Comparison of ENCODE assay signal across 9 mouse cellular contexts in the genomic region with DNA sequence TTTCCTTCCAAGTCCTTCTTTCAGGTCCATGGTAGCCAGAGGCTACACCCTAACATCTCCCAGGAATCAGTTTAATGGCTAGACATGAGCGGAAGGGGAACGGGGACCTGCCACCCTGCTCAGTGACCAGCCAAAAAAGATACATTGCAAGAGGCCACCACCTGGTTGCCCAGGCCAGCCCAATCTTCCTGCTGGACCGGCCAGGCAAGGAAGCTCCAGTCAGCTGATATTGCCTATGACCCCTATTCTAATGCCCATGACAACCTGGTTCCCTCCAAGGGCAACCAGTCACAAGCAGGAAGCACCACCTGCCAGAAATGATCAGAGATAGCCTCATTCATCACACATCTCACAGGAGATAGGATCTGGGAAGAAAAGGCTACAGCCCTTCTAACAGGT. TPM values are rescaled to one million over a fixed set of nuclear protein-coding genes. Genes with fewer than 3 reads are reported as not detected.
DNase-seq lines count a peak whose midpoint lies in the region; ATAC-seq lines count a peak whose summit lies in the region.
"Had no signal": no experiment of that assay in that cellular context is flagged by ENCODE, and none has a peak within 500 bp of the region (broad histone marks: within the 10 kb centered on the region; RNA-seq: fewer than 3 reads in every experiment).

No protein-coding gene starts in this region.

- WGBS in heart, embryonic 14.5 days = 80% methylated on average over 3 of the region's 3 CpGs
- WGBS in hindbrain, embryonic 13.5 days = 90% methylated on average over 3 of the region's 3 CpGs
- 88% methylated on average over 3 of the region's 3 CpGs for WGBS in midbrain, embryonic 11.5 days

- H3K4me3 ChIP-seq in heart, embryonic 14.5 days (ENCODE audit: control insufficient read depth in 1 of 2, insufficient read depth in 1 of 2, low read depth in 1 of 2, low read length in 2 of 2) = peak overlapping the region; percentile 62 to 76; a peak in 3 of 4 replicates
- peak overlapping the region; percentile 73 for H3K4me3 ChIP-seq in hindbrain, embryonic 13.5 days
- peak overlapping the region; percentile 62 for H3K4me3 ChIP-seq in midbrain, embryonic 11.5 days (ENCODE audit: low read depth, low read length)

- H3K36me3 ChIP-seq in heart, embryonic 14.5 days (ENCODE audit: control insufficient read depth, insufficient read depth, low read length) = no peaks in the 10 kb centered on the region
- no peaks in the 10 kb centered on the region for H3K36me3 ChIP-seq in hindbrain, embryonic 13.5 days
- H3K36me3 ChIP-seq in midbrain, embryonic 11.5 days (ENCODE audit: control insufficient read depth, insufficient read depth, low read length) = no peaks in the 10 kb centered on the region

- H3K27me3 ChIP-seq in heart, embryonic 14.5 days (ENCODE audit: control insufficient read depth, insufficient read depth, low read length) = no peaks in the 10 kb centered on the region
- H3K27me3 ChIP-seq in hindbrain, embryonic 13.5 days = peaks cover 10% of the 10 kb centered on the region; the same call in 1 of the 2 replicates
- H3K27me3 ChIP-seq in midbrain, embryonic 11.5 days (ENCODE audit: control insufficient read depth, insufficient read depth, low read length) = no peaks in the 10 kb centered on the region

- no peaks in the 10 kb centered on the region for H3K9me3 ChIP-seq in heart, embryonic 14.5 days (ENCODE audit: control insufficient read depth, low read length)
- H3K9me3 ChIP-seq in hindbrain, embryonic 13.5 days = no peaks in the 10 kb centered on the region
- H3K9me3 ChIP-seq in midbrain, embryonic 11.5 days (ENCODE audit: control insufficient read depth, low read length) = no peaks in the 10 kb centered on the region

- peaks cover 10 to 11% of the 10 kb centered on the region in 2 experiments; a peak in 3 of 4 replicates for H3K4me1 ChIP-seq in heart, embryonic 14.5 days (ENCODE audit: control insufficient read depth in 2 of 2, insufficient read depth in 2 of 2, low read length in 2 of 2)
- H3K4me1 ChIP-seq in hindbrain, embryonic 13.5 days (replicated peaks) = peaks cover 25% of the 10 kb centered on the region
- H3K4me1 ChIP-seq in midbrain, embryonic 11.5 days (ENCODE audit: control insufficient read depth, insufficient read depth, low read length) = peaks cover 6% of the 10 kb centered on the region

- DNase-seq in heart, postnatal 36 days = no peak
- peak; percentile 37 for DNase-seq in ZHBTc4 (ENCODE audit: low read depth, low spot score)
- no peak for DNase-seq in midbrain, embryonic 11.5 days (ENCODE audit: low spot score, missing footprints)
- DNase-seq in right cerebral cortex, adult 18-20 months = no peak
- DNase-seq in adrenal gland, postnatal 10 days = no peak
- no peak for DNase-seq in left cerebral cortex, adult 9 months (ENCODE audit: low spot score in 2 of 2)

- ATAC-seq in heart, embryonic 14.5 days (ENCODE audit: insufficient number of reproducible peaks, insufficient read depth, low FRiP score, low read depth) = no peak
- ATAC-seq in hindbrain, embryonic 13.5 days (ENCODE audit: low FRiP score) = no peak
- ATAC-seq in midbrain, embryonic 11.5 days (ENCODE audit: low FRiP score) = no peak

- intact Hi-C loops in heart, postnatal 36 days (cut with DNase I) = no loop called here

- peak overlapping the region; percentile 84 for H3K9ac ChIP-seq in heart, embryonic 14.5 days (ENCODE audit: low read length)
- H3K9ac ChIP-seq in hindbrain, embryonic 13.5 days = peak overlapping the region; percentile 83
- H3K9ac ChIP-seq in midbrain, embryonic 11.5 days (ENCODE audit: low read length) = peak overlapping the region; percentile 69; the same call in 1 of the 2 replicates

- no peak overlapping the region for H3K27ac ChIP-seq in heart, embryonic 14.5 days (replicated peaks in 1 of 2; ENCODE audit: control insufficient read depth in 1 of 2, insufficient read depth in 1 of 2, low read depth in 2 of 2, low read length in 2 of 2)
- no peak overlapping the region for H3K27ac ChIP-seq in hindbrain, embryonic 13.5 days
- H3K27ac ChIP-seq in midbrain, embryonic 11.5 days (ENCODE audit: low read depth, low read length) = no peak overlapping the region

- H3K4me2 ChIP-seq in heart, embryonic 14.5 days (ENCODE audit: low read length) = peak overlapping the region; percentile 100
- H3K4me2 ChIP-seq in hindbrain, embryonic 13.5 days = peak overlapping the region; percentile 99
- peak overlapping the region; percentile 99 for H3K4me2 ChIP-seq in midbrain, embryonic 11.5 days

RNA-seq across cellular contexts. Expression of gene Pdxk, which starts 1.0 kb away (rescaled TPM):
- 4.0 and 4.5 TPM in 2 replicates for polyA plus RNA-seq in heart, embryonic 14.5 days (2014; fragmentation: Nextera tagmentation; extraction: Ambion mirVana)
- 10 to 100 TPM; 10.6 to 11.7 TPM for total RNA-seq in heart, postnatal 36 days (2021)
- 19.2 and 20.1 TPM in 2 replicates for polyA plus RNA-seq in hindbrain, embryonic 13.5 days (2015; fragmentation: Nextera tagmentation; extraction: Ambion mirVana)
- polyA plus RNA-seq in midbrain, embryonic 11.5 days (2014; fragmentation: Nextera tagmentation; extraction: Ambion mirVana) = 6.2 and 6.4 TPM in 2 replicates
- total RNA-seq in adrenal gland, postnatal 10 days (2021) = 10 to 100 TPM; 26.7 to 27.5 TPM

RNA-seq across cellular contexts. Expression of gene Cstb, which starts 38.3 kb away (rescaled TPM):
- polyA plus RNA-seq in heart, embryonic 14.5 days (2014; fragmentation: Nextera tagmentation; extraction: Ambion mirVana) = 123 and 124 TPM in 2 replicates
- 10 to 100 TPM; 30.4 to 30.6 TPM for total RNA-seq in heart, postnatal 36 days (2021)
- polyA plus RNA-seq in hindbrain, embryonic 13.5 days (2015; fragmentation: Nextera tagmentation; extraction: Ambion mirVana) = 93.9 and 105 TPM in 2 replicates
- 109 and 115 TPM in 2 replicates for polyA plus RNA-seq in midbrain, embryonic 11.5 days (2014; fragmentation: Nextera tagmentation; extraction: Ambion mirVana)
- total RNA-seq in adrenal gland, postnatal 10 days (2021) = 100 to 1,000 TPM; 130 to 150 TPM

RNA-seq across cellular contexts. Expression of gene Rrp1, which starts 50.9 kb away (rescaled TPM):
- 176 and 191 TPM in 2 replicates for polyA plus RNA-seq in heart, embryonic 14.5 days (2014; fragmentation: Nextera tagmentation; extraction: Ambion mirVana)
- total RNA-seq in heart, postnatal 36 days (2021) = 10 to 100 TPM; 93.6 to 97.2 TPM
- 385 and 394 TPM in 2 replicates for polyA plus RNA-seq in hindbrain, embryonic 13.5 days (2015; fragmentation: Nextera tagmentation; extraction: Ambion mirVana)
- 223 and 244 TPM in 2 replicates for polyA plus RNA-seq in midbrain, embryonic 11.5 days (2014; fragmentation: Nextera tagmentation; extraction: Ambion mirVana)
- total RNA-seq in adrenal gland, postnatal 10 days (2021) = 100 to 1,000 TPM; 186 to 194 TPM

RNA-seq across cellular contexts. Expression of gene Olfr1358, which starts 53.5 kb away (rescaled TPM):
- polyA plus RNA-seq in heart, embryonic 14.5 days (2014; fragmentation: Nextera tagmentation; extraction: Ambion mirVana) = not detected in 2 replicates
- total RNA-seq in heart, postnatal 36 days (2021) = not detected
- polyA plus RNA-seq in hindbrain, embryonic 13.5 days (2015; fragmentation: Nextera tagmentation; extraction: Ambion mirVana) = not detected in 2 replicates
- not detected in 2 replicates for polyA plus RNA-seq in midbrain, embryonic 11.5 days (2014; fragmentation: Nextera tagmentation; extraction: Ambion mirVana)
- total RNA-seq in adrenal gland, postnatal 10 days (2021) = not detected
- total RNA-seq: hematopoietic stem cell, adult 5-6 weeks had no signal
